Mouse (Mus musculus) telencephalon, adult 2 months (tissue): ENCODE data around the gene Tspan2.

Source experiments
- DNase-seq: peaks from one replicate; pipeline ENCODE4 v3.0.0-alpha.2; 2011; ENCODE audit warnings: low read depth, low spot score

Tspan2 gene

DNA sequence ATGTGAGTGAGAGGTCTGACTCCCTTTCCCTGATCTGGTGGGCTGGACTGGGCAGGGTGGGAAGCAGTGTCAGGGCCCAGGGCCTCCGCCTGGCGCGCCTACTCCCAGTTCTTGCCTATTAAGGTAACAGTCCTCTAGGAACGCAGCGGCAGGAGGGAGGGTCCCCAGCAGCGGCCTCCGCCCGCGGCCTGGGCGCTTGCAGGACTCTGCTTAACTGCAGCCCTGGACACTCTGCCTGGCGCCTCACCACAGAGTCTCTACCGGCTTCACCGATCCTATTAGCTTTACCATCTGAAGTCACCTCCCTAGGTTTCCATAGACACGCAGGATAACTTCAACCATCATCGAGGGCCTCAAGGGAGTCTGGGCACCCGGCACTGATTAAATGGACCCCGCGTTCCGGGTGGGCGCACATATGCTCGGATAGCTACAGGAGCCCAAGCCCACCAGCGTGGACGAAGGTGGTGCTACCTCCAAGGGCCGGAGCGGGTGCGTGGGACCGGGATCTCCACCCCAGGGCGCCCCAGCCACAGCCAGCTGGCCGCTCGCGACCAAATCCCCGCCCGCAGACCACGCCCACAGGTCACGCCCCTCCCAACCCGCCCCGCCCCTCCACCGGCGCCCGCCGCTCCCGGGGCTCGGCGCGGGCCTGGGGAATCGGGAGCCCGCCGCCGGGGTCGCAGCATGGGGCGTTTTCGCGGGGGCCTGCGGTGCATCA is at the start of gene Tspan2:
Gene Tspan2, plus strand, starts transcription at position 217 of the 718 bp plus-strand sequence.
- no peak for DNase-seq

DNA sequence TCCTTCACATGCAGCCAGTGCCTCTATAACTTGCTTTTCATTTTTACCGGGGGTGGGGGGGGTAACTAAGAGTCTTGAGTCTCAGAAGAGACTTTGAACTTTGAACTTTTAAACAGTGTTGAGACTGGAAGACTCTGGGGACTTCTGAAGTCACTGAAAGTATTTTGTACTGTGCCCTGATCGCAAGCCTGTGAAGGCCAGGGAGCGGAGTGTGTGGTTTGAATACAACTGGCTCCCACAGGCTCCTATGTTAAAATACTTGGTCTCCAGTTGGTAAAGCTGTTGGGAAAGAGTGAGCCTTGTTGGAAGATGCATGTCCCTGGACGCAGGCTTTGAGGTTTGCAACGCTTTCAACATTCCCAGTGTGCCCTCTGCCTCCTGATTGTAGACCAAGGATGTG is 47.5 kb upstream of the Tspan2 start:
- no peak for DNase-seq

DNA sequence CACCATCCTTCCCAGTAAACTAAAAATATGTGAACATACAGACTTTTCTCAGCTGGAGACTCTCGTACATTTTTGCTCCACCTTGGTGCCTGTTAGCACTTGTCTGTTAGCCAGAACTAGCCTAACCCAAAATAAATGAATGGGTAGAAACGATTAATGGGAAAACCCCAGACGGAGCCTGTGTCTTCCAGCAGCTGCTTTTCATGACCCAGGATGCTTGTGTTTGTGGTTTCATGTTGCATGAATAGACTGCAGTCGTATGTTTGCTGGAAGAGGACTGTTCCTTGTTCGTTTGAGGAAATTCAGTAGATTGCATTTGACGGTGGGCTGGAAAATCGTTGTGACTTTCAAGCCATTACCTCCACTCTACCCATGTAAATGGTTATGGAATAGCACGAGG is 46.5 kb upstream of the Tspan2 start:
- no peak for DNase-seq

DNA sequence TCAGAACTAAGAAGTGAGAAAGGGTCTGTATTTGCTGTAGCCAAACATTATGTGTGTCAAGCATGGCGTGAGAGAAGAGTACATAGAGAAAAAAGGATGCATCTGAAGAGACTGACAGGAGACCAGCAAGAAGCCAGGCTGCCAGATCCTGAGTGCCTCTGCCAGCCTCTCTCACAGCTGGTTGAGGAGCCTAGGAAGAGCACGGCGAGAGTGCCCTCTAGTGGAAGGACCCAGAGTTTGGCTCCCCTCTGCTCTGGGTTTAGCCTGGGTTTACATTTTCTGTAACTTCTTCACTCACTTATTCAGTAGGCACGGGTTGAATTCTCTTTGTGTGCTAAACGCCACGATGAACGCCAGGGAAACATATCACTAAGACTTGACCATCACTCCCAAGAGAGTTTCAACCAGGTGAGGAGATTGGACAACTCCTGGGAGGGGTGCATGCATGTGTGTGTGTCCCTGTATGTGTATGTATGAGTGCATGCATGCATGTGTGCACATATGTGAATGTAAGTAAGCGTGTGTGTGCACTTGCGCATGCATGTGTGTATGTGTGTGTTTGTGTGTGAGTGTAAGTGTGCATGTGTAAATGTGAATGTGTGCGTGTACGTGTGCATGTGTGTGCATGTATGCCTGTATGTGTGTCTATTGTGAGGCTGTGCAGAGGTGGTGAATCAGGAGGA is 42.4 kb upstream of the Tspan2 start:
- peak; percentile 60 for DNase-seq

DNA sequence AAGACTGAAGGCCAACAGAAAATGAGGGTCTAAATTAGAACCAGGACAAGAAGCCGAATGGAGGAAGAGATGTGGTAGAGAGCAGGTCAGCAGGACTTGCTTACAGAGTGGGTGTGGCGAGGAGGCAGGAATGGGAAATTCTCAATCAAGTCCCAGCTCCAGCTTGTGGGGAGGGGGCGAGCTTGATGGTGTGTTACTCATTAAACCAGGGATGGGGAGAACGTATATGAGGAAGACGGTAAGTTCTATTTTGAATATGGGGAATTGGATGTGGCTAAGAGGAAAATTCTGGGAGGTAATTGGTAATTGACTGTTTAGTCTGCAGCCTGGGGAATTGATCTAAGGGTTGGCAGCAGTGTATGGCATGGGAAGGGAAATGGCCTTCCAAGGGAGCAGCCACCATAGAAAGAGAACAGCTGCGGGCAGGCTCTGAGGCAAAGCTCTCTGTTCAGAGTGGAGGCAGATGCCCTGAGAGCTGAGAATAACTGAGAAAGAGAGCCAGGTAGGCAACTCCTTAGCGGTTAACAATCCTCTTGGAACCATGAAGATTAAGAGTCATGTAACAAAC is 41.5 kb upstream of the Tspan2 start:
- DNase-seq, result no peak

DNA sequence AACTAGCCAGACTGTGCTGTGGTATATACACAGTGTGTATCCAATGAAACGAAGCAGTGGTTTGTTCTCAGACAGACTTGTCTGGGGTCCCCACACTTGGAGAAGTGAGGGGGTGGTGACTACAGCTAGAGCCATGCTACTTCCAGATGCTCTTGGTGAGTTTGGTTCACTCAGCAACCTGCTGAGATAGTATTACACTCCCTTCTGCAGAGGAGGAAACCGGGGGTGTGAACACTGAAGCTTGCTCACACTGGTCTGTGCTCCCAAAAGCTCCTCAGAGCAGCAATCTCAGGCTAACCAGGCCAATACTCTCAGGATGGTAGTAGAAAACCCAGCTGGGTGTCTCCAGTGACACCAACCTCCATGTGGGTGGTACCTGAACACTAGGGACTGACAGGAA is 36.2 kb upstream of the Tspan2 start:
- peak; percentile 21 for DNase-seq

DNA sequence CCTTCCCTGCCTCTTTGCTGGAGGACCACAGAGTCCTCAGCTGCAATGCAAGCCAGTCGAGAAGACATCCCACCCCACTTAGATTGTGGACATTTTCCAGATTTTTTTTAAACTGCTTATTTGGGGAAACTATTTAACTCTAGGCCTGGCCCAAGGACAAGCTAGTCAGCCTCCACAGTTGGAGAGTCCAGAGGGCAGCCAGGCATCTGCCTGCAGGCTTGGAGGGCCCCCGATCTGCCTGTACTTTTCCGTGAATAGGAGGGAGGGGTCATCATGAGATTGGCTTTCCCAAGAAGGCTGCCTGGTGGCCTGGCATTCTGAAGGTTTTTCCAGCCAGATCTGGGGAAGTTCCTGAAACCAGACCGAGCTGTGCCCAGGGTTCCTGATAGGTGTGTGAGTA is 33.0 kb upstream of the Tspan2 start:
- DNase-seq, result no peak

DNA sequence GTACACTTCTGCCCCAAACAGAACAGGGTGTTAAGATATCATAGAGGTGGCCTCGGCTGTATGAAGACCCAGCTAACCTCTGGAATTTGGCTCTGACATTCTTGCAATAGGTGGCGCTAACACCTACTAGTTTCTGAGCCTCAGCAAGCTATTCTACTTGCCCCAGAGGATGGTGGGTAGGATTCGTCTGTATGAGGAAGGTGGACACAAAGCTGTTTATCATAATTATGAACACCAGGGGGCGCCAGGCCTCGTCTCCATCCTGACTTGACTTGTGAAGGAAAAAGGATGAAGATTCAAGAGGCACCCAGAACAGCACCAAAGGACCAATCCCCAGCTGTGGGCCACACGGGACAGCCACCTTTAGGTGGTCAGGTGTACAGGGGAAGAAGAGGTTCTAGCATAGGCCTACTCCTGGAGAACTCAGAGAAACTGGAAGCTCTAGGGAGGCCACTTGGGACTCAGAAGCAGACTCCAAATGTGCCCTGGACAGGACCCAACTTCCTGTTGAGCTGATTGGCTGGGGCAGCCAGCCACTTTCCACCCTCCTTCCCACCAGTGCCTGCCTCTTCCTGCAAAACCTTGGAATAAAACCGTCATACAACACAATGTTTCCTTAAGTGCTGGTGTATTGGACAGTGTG is 32.3 kb upstream of the Tspan2 start:
- no peak for DNase-seq

DNA sequence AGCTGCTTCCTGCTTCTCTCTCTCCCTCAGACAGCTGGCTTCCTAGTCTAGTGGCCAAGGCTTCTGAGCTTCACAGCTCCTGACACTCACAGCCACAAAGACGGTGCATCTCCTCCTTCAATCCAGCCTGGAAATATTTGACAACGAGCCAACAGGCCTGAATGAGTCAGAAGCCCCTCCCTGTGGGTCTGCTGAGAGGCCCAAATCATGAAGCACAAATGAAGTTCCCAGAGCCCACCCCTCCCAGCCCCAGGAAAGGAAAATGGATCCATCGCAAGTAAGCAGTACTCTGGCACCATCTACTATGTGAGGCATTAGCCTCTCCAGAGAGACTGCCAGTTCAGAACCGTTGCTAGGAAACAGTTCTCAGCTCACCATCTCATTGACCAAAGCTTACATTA is 30.3 kb upstream of the Tspan2 start:
- DNase-seq, result no peak

DNA sequence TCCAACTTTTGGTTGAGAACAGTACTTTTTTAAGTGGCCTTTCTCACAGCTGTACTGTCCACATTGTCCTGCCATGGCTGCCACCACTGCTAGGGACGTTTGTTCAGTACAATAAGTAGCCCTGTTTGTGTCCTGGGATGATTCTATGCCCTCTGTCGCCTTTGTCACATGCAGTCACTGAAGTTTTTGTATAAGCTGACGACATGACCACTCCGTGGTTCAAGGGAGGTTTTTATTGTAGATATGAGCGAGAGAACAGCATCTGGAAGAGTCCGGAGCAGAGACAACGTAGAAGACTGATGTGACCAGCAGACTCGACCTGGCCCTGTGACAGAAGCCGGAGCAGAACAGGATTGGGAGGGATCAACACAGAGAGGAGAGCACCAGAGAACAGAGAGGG is 25.7 kb upstream of the Tspan2 start:
- peak; percentile 83 for DNase-seq

DNA sequence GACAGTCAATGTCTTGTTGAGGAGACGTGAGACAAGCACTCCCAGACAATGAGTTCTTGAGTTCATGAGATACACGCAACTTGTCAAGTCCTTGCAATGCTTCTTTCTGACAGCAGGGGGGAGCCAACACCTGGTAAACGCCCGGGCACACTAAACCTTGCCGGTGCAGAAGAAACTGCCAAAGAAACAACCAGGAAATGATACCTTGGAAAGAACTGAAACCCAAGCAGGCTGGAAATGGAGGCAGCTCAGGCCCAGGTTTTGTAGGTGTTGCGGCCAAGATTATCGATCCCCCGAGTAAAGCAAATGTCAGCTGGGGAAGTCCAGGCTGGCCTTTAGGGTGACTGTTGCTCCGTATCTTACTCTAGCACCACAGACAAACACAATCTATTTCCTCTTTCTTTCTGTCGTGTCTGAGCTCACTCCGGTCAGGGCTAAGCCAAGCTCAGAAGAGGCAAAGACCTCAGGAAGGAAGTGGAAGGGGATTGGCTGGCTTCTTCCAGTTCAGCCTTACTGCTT is 19.2 kb upstream of the Tspan2 start:
- DNase-seq, result no peak

DNA sequence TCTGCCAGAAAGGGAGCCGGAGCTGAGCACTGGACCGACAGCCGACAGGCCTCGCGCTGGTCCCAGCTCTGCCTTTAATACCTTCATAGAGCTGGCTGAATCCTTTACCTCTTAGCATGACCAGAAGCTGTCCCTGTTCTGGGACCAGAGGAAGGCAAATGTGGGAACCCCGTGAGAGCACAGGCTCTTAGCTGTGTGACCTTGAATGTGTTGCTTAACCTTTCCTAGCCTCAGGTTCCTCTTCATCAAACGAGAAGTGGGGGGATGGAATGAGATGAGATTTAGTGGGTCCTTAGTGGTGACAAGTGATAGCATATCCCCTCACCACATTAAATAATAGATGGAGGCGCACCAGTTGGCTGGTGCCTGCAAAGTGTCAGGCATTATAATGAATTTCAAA is 18.5 kb upstream of the Tspan2 start:
- DNase-seq, result no peak

DNA sequence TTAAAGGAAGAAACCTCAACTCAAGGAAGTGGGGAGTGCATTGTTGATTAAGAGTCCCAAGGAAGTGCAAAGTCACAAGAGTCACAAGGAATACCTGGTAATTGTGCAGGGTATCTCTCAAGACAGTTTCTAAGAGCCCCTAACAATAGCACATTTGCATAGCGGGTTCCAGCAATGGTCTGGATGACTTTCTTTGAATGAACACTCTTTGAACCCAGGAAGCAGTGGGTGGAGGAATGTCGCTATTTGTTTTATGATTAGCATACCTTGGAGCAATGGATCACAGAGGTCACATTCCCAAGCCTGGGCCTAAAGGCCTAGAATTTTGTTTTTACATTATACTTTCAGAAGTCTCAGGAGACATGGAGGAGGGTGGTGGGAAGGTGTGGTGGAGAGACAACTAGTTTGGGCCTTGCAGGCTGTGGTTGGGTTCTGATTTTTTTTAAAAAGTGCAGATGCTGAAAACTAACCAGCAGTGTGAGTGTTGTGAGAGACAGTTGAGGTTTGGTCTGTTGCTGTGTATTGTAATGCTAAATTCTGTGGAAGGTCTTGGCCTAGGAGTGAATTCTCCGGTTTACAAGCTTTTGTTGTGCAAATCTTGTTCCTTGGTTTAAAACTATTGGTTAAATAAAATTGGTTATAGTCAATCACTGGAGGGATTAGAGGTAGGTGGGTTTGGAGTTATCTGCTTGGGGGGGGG is 16.6 kb upstream of the Tspan2 start:
- no peak for DNase-seq

DNA sequence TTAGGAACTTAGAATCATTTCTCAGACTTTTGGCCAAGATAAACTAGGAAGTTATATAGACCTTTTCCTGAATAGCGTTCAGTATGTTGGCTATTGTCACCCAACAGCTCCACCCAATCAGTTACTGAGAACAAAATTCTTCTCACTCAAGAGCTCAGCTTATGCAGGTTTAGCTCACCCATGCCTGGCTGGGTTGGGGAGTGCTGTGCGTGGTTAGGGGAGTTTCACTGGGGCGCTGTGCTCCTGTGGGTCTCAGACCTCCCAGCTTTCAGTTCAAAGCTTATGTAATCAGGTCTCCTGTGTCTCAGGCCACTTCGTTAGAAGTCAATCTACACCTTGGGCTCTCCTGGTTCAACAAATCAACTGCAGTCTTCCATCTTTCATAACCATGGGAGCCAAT is 11.2 kb upstream of the Tspan2 start:
- no peak for DNase-seq

DNA sequence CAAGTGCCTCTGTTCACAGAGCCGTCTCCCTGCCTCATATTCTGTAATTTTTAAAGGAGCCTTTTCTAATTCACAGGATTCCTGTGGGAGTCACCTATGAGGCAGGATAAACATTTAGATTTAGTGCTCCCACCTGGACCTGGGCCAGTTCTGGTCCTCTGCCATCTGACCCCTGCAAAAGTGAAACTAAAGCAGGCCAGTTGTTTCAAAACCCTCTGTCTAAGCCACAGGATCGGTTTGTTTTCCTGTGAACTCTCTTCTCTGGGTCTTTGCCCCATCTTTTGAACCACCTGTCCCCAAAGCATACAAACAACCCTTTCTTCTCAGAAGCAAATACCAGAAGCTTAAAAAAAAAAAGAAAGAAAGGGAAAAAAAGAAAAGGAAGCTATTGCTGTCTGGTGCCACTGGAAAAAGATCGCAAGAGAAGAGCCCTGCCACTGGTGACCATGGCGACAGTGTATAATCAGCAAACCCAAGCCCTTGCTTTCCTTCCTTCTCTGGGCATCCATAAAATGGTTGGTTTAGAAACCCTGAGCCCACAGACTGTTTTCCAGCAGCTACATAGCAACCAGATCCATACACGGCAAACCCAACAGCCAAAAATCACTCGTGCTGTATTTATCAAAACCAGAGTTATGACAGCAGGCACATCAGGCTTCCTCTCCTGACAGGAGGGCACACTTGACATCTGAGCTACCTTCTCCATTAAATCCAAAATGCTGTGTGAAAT is 10.3 kb upstream of the Tspan2 start:
- no peak for DNase-seq

DNA sequence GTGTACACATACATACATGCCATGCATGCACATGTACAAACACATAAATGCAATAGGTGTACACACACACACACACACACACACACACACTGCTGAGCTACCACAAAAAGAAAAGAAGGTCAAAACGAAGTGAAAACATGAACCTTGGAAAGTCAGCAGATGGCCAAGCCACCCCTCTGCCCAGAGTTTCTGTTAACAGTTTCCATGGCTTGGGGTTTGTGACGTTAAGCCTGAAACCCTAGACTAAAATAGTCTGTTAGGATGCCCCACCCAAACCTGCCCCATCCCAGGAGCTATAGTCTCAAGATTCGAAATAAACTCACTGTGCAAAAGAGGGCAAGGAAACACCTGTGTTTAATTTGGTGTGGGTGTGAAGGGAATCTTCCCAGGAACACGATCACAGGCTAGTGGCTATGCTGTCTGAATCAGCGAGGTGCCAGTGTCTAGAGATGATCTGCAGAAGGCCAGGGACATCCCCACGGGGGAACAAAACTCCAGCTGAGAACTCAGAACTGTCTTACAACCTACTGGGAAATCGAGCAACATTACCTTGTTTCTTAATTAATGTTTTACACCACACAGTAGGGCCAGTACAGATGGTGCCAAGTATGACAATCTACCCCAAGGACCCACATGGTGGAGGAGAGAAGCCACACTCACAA is 9.4 kb upstream of the Tspan2 start:
- DNase-seq, result no peak

DNA sequence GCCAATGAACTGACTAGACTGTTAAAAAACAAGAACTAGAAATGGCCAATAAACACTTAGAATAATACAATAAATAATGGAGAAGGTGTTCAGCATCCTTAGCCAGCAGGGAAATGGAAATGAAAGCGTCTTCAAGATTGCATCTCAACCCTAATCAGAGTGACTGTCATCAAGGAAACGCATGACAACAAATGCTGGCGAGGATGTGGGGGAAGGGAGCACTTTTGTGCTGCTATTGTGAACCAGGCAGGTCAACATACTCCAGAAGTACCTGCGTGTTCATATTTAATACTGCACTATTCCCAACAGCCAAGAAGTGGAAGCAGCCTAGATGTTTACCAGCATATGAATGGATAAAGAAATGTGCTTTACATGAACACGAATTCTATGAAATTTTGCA is 4.9 kb upstream of the Tspan2 start:
- no peak for DNase-seq

DNA sequence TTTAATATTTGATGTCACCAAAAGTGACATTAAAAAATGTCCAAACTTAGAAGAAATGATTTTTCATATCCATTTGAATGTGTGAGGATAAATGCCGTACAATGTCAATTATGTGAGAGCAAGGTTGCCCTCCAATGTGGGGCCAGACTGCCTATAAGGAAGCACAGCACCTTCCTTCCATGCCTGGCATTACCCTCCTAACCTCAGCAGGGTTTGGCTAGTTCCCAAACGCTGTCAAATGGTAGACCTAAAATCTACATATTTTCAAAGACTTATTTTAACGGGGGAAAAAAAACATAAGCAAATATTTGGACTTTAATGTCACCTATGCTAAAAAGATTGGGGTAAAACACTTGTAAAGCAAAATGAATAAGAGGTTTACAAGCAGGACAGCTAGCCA is 3.2 kb upstream of the Tspan2 start:
- DNase-seq, result no peak

DNA sequence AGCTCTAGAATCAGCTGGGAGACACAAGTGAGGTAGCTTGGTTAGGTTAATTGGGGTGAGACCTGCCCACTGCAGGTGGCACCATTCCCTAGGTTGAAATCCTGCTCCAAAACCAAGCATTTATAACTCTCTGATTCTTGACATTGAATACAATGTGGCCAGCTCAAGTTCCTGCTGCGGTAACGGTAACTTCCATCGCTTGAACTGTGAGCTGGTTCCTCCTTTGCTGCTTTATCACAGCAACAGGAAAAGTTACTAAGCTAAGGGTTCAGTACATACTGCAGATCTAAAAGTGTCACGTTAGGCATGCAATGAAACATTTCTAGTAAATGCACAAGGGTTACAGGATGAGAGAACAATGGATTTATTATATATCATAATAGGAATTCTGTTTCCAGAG is 1.7 kb upstream of the Tspan2 start:
- no peak for DNase-seq

DNA sequence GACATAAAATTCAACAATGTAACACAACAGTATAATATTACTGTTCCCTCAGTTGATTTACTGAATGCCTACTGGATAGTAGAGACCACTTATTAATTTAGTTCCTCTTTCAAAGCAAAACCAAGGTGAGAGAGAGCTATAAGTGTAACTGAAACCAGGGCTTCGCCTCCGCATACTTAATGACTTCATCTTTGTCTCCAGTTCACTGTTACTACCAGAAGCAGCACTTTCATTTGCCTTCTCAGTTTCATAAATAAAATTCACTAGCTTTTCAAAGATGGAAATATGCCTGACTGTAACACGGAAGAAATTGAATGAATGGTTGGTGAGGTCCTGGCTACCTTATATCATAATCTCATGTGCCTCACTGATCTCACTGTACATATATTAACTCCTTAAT is 1.3 kb upstream of the Tspan2 start:
- no peak for DNase-seq

DNA sequence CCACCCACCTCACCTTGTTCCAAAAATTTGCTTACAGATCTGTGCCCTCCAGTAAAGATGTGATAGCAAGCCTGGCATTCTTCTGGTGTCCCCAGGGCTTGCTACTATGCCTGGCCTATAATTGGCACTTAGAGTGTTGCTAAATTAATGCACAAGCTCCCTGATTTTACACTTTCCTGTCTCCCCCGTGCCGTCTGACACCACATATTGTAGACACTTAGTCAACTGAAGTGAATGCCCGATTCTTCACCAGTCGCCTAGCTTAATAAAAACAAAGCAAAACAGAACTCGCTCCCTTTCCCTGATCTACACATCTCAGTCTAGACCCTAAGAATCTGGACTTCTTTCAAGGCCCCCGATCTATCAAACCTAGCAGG is 405 bp upstream of the Tspan2 start:
- no peak for DNase-seq
